Mouse (Mus musculus) adrenal gland, postnatal 36 days (tissue): ENCODE results near the gene Tnfrsf18. TPM values are rescaled to one million over a fixed set of nuclear protein-coding genes. Genes with fewer than 3 reads are reported as not detected.

Source experiments
- DNase-seq, 2 experiments: peaks; one replicate each; pipeline ENCODE4 v3.0.0; 2021; ENCODE audit warnings: mixed read lengths in 1 of 2
- total RNA-seq, 2 experiments: library from RNA; stranded (reverse); gene quantifications; 2 replicates each; pipeline ENCODE4 v1.2.3; 2021

The Tnfrsf18 gene
- total RNA-seq, 2 experiments from 2014 or later = 0.40 TPM; not detected in 1

DNA sequence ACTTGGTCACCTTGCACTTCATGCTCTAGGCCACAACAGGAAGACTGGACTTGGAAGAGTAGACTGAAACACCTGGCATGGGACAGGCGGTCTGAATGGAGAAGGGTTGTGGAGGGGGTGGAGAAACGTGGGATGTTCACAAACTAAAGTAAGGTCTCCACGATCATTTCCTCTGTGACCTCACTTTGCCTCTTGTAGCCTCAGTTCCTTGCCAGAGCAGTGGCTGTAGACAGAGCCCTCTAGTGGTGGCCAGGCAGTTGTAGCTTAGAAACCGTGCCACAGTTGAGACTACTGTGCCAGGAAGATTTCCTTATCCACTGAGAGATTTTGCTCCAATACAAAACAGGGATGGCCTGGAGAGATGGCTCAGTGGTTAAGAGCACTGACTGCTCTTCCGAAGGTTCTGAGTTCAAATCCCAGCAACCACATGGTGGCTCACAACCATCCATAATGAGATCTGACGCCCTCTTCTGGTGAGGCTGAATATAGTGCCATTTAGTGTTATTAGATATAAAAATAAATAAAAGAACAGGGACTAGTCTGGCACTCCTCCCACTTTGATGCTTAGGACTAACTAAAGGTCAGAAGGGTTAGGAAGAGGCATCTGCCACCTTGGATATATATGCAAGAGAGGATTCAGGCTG is 7.6 kb downstream of the Tnfrsf18 start:
- peak; percentile 44 to 77 for DNase-seq

GRCm38 (mm10) chr4:156034301-156034700 is 8.3 kb downstream of the Tnfrsf18 start:
- DNase-seq = no peak

GRCm38 (mm10) chr4:156034901-156035300 is 8.9 kb downstream of the Tnfrsf18 start:
- DNase-seq = no peak

GRCm38 (mm10) chr4:156044754-156045153 is 18.8 kb downstream of the Tnfrsf18 start:
- no peak for DNase-seq

DNA sequence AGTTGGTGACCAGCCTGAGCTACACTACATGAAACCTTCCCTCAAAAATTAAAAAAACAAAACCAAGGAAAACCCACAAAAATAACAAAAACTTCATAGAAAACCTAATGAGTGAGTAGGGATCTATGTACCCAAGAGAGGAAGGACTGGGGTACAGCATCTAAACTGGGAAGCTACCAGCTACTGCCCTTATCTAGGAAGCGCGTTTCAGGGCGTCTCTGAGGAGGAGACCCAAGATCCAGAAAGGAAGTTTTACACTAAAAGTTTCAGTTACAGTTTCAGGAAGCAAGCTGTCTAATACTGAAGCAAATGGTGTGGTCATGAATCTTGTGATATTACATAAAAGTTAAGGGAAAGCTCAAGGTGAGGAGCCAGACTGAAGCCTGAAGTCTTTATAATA is 23.8 kb downstream of the Tnfrsf18 start:
- no peak for DNase-seq

- DNase-seq = peak; percentile 79 to 80
These were observed 24.5 kb downstream of the Tnfrsf18 start for GRCm38 (mm10) chr4:156050391-156050980.

DNA sequence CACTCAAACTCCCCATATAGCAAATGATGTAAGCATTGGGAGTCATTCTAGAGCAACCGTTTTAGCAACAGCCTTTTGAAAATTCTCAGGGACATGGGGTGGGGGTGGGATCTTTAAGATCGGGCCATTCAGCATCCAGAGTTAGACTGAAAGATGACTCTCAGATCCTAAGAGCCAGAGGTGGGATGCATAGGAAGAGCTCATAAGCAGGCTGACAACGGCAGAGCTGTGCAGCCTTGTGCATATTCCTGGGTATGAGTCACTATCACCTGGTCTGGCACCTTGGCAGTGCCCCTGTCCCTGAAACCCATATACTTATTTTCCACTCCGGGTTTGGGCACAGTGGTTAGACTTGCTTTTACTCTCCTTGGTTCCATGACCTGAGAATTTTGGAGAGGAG is 27.1 kb downstream of the Tnfrsf18 start:
- no peak for DNase-seq

GRCm38 (mm10) chr4:156054130-156054529 is 28.2 kb downstream of the Tnfrsf18 start:
- DNase-seq = no peak

DNA sequence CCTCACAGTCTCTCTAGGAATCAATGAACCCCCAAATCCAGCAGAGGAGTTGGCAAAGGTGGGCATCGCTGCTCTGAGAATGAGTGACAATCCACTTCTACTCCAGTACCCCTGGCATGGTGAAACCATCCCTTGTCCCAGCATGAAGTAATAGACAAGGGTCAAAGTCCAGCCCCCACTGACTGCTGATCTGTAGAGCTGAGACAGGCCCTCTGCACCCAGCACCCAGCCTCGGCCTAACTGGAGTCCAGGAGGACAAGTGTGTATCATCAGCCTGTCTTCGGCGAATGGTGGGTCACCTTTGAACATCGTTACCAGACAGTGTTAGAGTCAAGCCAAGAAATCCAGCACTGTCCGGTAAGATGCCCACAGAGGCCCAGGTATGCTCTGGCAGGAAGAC is 28.6 kb downstream of the Tnfrsf18 start:
- no peak for DNase-seq

GRCm38 (mm10) chr4:156055173-156055572 is 29.2 kb downstream of the Tnfrsf18 start:
- DNase-seq = no peak

GRCm38 (mm10) chr4:156057702-156058101 is 31.7 kb downstream of the Tnfrsf18 start:
- no peak for DNase-seq

DNA sequence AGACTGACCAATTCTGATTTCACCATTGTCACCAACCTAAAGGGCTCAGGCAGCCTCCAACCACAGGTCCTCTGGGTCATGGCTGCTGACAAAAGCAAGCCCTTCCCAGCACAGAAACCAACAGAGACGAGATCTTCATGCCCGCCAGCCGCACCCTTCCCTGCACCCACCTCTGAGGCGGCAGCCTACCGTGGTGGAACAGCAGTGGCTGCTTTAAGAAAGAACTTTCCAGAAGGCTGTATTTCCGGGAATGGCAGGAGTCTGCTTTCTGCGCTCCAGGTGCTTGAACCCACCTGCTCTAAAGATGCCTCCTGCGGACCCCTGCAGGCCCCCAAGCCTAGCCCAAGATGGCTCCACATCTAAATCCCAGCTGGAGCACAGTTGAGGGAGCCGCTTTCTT is 32.9 kb downstream of the Tnfrsf18 start:
- no peak for DNase-seq

DNA sequence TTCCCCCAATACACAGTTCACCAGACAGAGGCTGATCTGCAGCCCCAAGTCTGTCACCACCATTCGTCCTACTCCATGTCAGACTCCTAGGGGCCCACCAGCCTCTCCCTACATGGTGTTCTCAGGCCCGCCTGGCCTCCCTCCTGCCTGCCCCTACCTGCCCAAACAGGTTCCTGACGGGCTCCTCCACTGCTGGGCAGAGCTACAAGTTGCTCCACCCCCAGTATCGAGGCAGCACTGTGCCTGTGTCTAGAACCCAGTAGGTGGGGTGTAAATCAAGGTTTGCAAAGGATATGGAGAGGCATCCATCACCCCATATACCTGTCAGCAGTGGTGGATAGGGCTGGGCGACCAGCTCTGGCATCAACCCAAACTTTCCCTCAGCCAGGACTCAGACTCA is 33.3 kb downstream of the Tnfrsf18 start, which contains the start of gene Ttll10:
Gene Ttll10 (minus strand): TSS at position 154 of the 400 bp plus-strand sequence.
- no peak for DNase-seq

- DNase-seq = no peak
These were observed 33.7 kb downstream of the Tnfrsf18 start for GRCm38 (mm10) chr4:156059713-156060112.

GRCm38 (mm10) chr4:156063861-156064509 is 38.0 kb downstream of the Tnfrsf18 start:
- DNase-seq = no peak

DNA sequence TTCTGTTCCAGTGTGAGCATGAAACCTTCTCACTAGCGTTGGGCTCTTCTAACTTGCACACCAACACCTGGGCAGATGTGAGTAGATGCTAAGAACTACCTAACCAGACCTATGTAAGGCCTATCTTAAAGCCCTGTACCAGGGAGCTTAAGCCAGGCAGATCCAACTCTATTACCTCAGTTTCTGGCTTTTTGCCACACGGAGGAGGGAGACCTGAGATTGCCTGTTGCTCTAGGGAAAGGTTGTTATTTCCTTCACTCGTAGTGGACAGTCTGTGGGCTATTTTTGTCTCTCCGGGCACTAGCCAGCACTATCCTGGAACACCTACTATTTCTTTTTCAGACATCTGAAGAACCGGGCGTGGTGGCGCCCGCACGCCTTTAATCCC is 38.5 kb downstream of the Tnfrsf18 start:
- no peak for DNase-seq

GRCm38 (mm10) chr4:156065156-156065894 is 39.4 kb downstream of the Tnfrsf18 start:
- no peak for DNase-seq

- no peak for DNase-seq
These were observed 41.4 kb downstream of the Tnfrsf18 start for GRCm38 (mm10) chr4:156067256-156067949.

- DNase-seq = no peak
These were observed 43.7 kb downstream of the Tnfrsf18 start for GRCm38 (mm10) chr4:156069701-156070100.

GRCm38 (mm10) chr4:156070276-156070675 is 44.3 kb downstream of the Tnfrsf18 start:
- no peak for DNase-seq

DNA sequence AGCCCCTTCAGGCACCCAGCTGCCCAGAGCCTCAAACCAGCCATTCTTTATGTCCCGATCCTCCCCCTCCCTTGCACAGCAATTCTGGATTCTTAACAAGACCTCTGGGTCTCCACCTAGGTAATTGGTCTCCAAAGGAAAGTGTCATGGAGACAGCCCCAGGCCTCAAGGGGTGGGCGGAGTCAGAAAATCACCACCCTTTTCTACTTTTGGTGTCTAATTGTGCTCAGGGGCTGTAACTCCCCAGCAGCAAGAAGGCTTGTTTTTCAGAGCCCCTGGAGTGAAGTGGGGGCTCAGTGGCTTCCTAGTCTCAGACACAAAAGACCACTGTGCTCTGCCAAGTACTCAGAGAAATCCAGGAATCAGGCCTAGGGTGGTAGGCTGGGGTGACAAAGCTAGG is 44.8 kb downstream of the Tnfrsf18 start:
- DNase-seq = no peak

DNA sequence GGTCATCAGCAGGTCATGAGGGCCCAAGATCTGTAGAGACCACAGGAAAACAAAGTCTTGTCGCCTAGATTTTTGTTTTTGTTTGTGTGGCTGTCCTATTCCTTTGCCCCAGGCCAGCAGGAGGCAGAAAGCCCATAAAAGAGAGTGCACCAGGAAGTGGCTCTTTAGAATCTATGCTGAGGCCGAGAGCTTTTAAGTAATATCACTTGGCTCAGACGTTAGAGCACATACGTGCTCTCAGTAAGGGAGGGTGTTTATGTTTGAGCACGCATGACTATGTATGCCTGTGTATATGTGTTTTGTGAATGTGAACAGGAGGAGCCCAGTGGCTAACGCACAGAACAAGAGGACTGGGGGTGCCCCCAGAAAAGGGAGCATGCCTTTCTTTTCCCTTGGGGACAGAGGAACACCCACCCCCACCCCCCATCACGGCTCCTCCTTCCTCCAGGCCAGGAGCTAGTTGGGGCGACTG is 51.0 kb downstream of the Tnfrsf18 start:
- no peak for DNase-seq
